Mouse (Mus musculus) liver, embryonic 14.5 days (tissue): ENCODE measurements at regions not wholly inside any gene's neighbourhood (a gene's known extent, or its start where the extent isn't known, plus 50 kb on each side); places are given as distances from the start of the nearest gene placed in this dataset.

Source experiments
- ATAC-seq: fragments of 200-750 bp; cut with Nextera tagmentation; 2 replicates; pipeline ENCODE4 v1.8.0; 2017; ENCODE audit warnings: moderate number of reproducible peaks, mild to moderate bottlenecking, moderate library complexity; ENCODE audit not compliant: insufficient read depth
- DNase-seq, 3 experiments: peaks; one replicate each; pipeline ENCODE4 v3.0.0-alpha.2; 2012 to 2013; ENCODE audit warnings: low read depth in 3 of 3, low spot score in 3 of 3
- H3K27ac ChIP-seq: fragments of 300-500 bp; sonication (generic); 2 replicates; pipeline ENCODE4 v1.5.1; 2014; ENCODE audit warnings: moderate library complexity, mild to moderate bottlenecking, control low read depth, inconsistent platforms
- H3K27me3 ChIP-seq: fragments of 300-500 bp; sonication (generic); 2 replicates; pipeline ENCODE4 v1.6.1; 2014; ENCODE audit warnings: mild to moderate bottlenecking, low read length, moderate library complexity; ENCODE audit not compliant: control insufficient read depth, insufficient read depth
- H3K36me3 ChIP-seq: fragments of 300-500 bp; sonication (generic); replicated peaks from 2 replicates; pipeline ENCODE4 v1.6.1; 2014; ENCODE audit warnings: low read depth; ENCODE audit not compliant: control insufficient read depth, insufficient read depth
- H3K4me1 ChIP-seq, 2 experiments: fragments of 200-500 bp in 1 of 2; fragments of 300-500 bp in 1 of 2; sonication (generic) in 1 of 2; replicated peaks; 2 replicates each; pipeline ENCODE4 v1.6.1; 2012 to 2014; ENCODE audit warnings: antibody characterized with exemption in 1 of 2, inconsistent platforms in 1 of 2, low read length in 1 of 2; ENCODE audit not compliant: control insufficient read depth in 2 of 2, insufficient read depth in 2 of 2
- H3K4me2 ChIP-seq: fragments of 300-500 bp; sonication (generic); 2 replicates; pipeline ENCODE4 v1.6.1; 2014; ENCODE audit warnings: low read depth, mild to moderate bottlenecking, control low read depth, moderate library complexity
- H3K4me3 ChIP-seq, 2 experiments: fragments of 200-500 bp in 1 of 2; fragments of 300-500 bp in 1 of 2; sonication (generic) in 1 of 2; 2 replicates each; pipeline ENCODE4 v1.5.1; 2012 to 2014; ENCODE audit warnings: low read depth in 2 of 2, low read length in 2 of 2, mild to moderate bottlenecking in 2 of 2, control low read depth in 1 of 2, inconsistent platforms in 1 of 2, moderate library complexity in 1 of 2; ENCODE audit not compliant: insufficient read depth in 1 of 2
- H3K9ac ChIP-seq: fragments of 300-500 bp; sonication (generic); replicated peaks from 2 replicates; pipeline ENCODE4 v1.6.1; 2014; ENCODE audit warnings: mild to moderate bottlenecking, control low read depth, moderate library complexity
- H3K9me3 ChIP-seq: fragments of 300-500 bp; sonication (generic); 2 replicates; pipeline ENCODE4 v1.6.1; 2016; ENCODE audit warnings: low read length, mixed read lengths; ENCODE audit not compliant: control insufficient read depth
- CTCF ChIP-seq: IDR thresholded peaks from 2 replicates; pipeline ENCODE4 v1.5.1; 2016; ENCODE audit warnings: antibody characterized with exemption, low read depth, control low read depth
- EP300 ChIP-seq: IDR thresholded peaks from 2 replicates; pipeline ENCODE4 v1.6.1; 2016; ENCODE audit warnings: antibody characterized with exemption, low read depth
- WGBS: fragments of 180-500 bp; shearing (Covaris S2); extraction: QIAGEN DNeasy Blood & Tissue Kit; methylation state at CpG from one replicate; pipeline ENCODE4 v1.1.7; 2014; ENCODE audit not compliant: insufficient replicate concordance; 5-methylcytosine and 5-hydroxymethylcytosine counted together

GRCm38 (mm10) chr4:64669722-64670121 lies 454.3 kb upstream of the Pappa start:
- DNase-seq (no peak), ATAC-seq (no peak)
- Histone ChIP-seq H3K9ac (no peak overlapping the region), H3K9me3 (no peaks in the 10 kb centered on the region), H3K4me1 (no peaks in the 10 kb centered on the region), H3K4me3 (no peak overlapping the region), H3K36me3 (no peaks in the 10 kb centered on the region), H3K4me2 (no peak overlapping the region), H3K27me3 (no peaks in the 10 kb centered on the region), H3K27ac (no peak overlapping the region)
- WGBS, result 31% methylated on average over 2 of the region's 2 CpGs
- no peak for TF ChIP-seq CTCF
- no peak for TF ChIP-seq EP300

- 51% methylated on average over 6 of the region's 6 CpGs for WGBS
- TF ChIP-seq CTCF, result no peak
- no peak for TF ChIP-seq EP300
These were observed 447.5 kb upstream of the Pappa start for GRCm38 (mm10) chr4:64676438-64676837.

GRCm38 (mm10) chr4:64676881-64677280 lies 447.1 kb upstream of the Pappa start:
- H3K9me3 ChIP-seq, result no peaks in the 10 kb centered on the region

More at GRCm38 (mm10) chr4:64676438-64676837, 447.5 kb upstream of the Pappa start:
- no peaks in the 10 kb centered on the region for H3K27me3 ChIP-seq
- no peak overlapping the region for H3K27ac ChIP-seq
- ATAC-seq, result no peak
- no peaks in the 10 kb centered on the region for H3K9me3 ChIP-seq
- no peak overlapping the region for H3K9ac ChIP-seq
- no peak for DNase-seq
- H3K4me2 ChIP-seq, result no peak overlapping the region
- no peaks in the 10 kb centered on the region for H3K4me1 ChIP-seq
- no peaks in the 10 kb centered on the region for H3K36me3 ChIP-seq
- H3K4me3 ChIP-seq, result no peak overlapping the region

GRCm38 (mm10) chr4:64684654-64685053 lies 439.3 kb upstream of the Pappa start:
- H3K4me1 ChIP-seq, result no peaks in the 10 kb centered on the region
- H3K9me3 ChIP-seq, result no peaks in the 10 kb centered on the region
- 65% methylated on average over 1 of the region's 1 CpGs for WGBS
- no peak overlapping the region for H3K4me2 ChIP-seq
- TF ChIP-seq EP300 (no peak), CTCF (no peak)
- H3K27me3 ChIP-seq, result no peaks in the 10 kb centered on the region
- ATAC-seq, result no peak
- H3K9ac ChIP-seq, result no peak overlapping the region
- no peak for DNase-seq
- H3K27ac ChIP-seq, result no peak overlapping the region
- H3K36me3 ChIP-seq, result no peaks in the 10 kb centered on the region
- no peak overlapping the region for H3K4me3 ChIP-seq

More at GRCm38 (mm10) chr4:64676881-64677280, 447.1 kb upstream of the Pappa start:
- WGBS, result 61% methylated on average over 5 of the region's 5 CpGs
- H3K4me3 ChIP-seq, result no peak overlapping the region
- ATAC-seq (no peak), DNase-seq (no peak)
- no peak overlapping the region for H3K9ac ChIP-seq
- no peak overlapping the region for H3K27ac ChIP-seq
- TF ChIP-seq EP300 (no peak), CTCF (no peak)
- no peaks in the 10 kb centered on the region for H3K4me1 ChIP-seq
- no peaks in the 10 kb centered on the region for H3K36me3 ChIP-seq
- H3K4me2 ChIP-seq, result no peak overlapping the region
- no peaks in the 10 kb centered on the region for H3K27me3 ChIP-seq

- no peak for ATAC-seq
- H3K9me3 ChIP-seq, result no peaks in the 10 kb centered on the region
- H3K27ac ChIP-seq, result no peak overlapping the region
- H3K9ac ChIP-seq, result no peak overlapping the region
- no peaks in the 10 kb centered on the region for H3K4me1 ChIP-seq
- no peak overlapping the region for H3K4me3 ChIP-seq
- TF ChIP-seq CTCF (no peak), EP300 (no peak)
- no peak overlapping the region for H3K4me2 ChIP-seq
- 55% methylated on average over 1 of the region's 1 CpGs for WGBS
- DNase-seq, result no peak
- H3K27me3 ChIP-seq, result no peaks in the 10 kb centered on the region
- no peaks in the 10 kb centered on the region for H3K36me3 ChIP-seq
These were observed 427.8 kb upstream of the Pappa start for GRCm38 (mm10) chr4:64696134-64696533.
